Mouse (Mus musculus) left cerebral cortex, postnatal 14 days (tissue): Measurements from ENCODE around the gene Usp20. TPM values are rescaled to one million over a fixed set of nuclear protein-coding genes. Genes with fewer than 3 reads are reported as not detected.

Source experiments
- DNase-seq, 2 experiments: peaks; one replicate each; pipeline ENCODE4 v3.0.0; 2021 to 2022; ENCODE audit warnings: low spot score in 2 of 2, mixed read lengths in 1 of 2
- intact Hi-C: fragments of 180-260 bp; cut with DNase I; formaldehyde crosslinking; loops from one replicate; pipeline ENCODE4 v1.15.1; 2025
- total RNA-seq, 2 experiments: library from RNA; stranded (reverse); gene quantifications; 2 replicates each; pipeline ENCODE4 v1.2.3; 2021

Gene Usp20
- total RNA-seq, 2 experiments from 2014 or later, result 60.5 to 66.1 TPM

GRCm38 (mm10) chr2:31024618-31025370 is 42.7 kb downstream of the Usp20 start:
- intact Hi-C loops, result loop anchor here (5.0 kb wide), 1 partner anchor 118 kb away; the partner anchor contains the start of gene Fnbp1
- peak; percentile 72 to 76 for DNase-seq

- intact Hi-C loops, result no loop called here
- DNase-seq, result no peak
These were observed 43.4 kb downstream of the Usp20 start for GRCm38 (mm10) chr2:31025458-31025857.

GRCm38 (mm10) chr2:31026642-31027041 is 44.6 kb downstream of the Usp20 start:
- no peak for DNase-seq
- intact Hi-C loops, result no loop called here

- no peak for DNase-seq
- intact Hi-C loops, result no loop called here
These were observed 49.9 kb downstream of the Usp20 start for GRCm38 (mm10) chr2:31031972-31032371.

GRCm38 (mm10) chr2:31036811-31037210 is 54.7 kb downstream of the Usp20 start:
- intact Hi-C loops, result no loop called here

GRCm38 (mm10) chr2:31040043-31040442 is 58.0 kb downstream of the Usp20 start:
- intact Hi-C loops, result no loop called here
- DNase-seq, result no peak

More at GRCm38 (mm10) chr2:31036811-31037210, 54.7 kb downstream of the Usp20 start:
- DNase-seq, result no peak

- DNase-seq, result no peak
- intact Hi-C loops, result no loop called here
These were observed 58.4 kb downstream of the Usp20 start for GRCm38 (mm10) chr2:31040487-31040886.

GRCm38 (mm10) chr2:31041386-31041785 is 59.3 kb downstream of the Usp20 start:
- DNase-seq, result no peak
- intact Hi-C loops, result no loop called here

GRCm38 (mm10) chr2:31042881-31043280 is 60.8 kb downstream of the Usp20 start:
- intact Hi-C loops, result no loop called here
- DNase-seq, result no peak

- intact Hi-C loops, result no loop called here
- DNase-seq, result no peak
These were observed 61.8 kb downstream of the Usp20 start for GRCm38 (mm10) chr2:31043856-31044255.

- DNase-seq, result no peak
These were observed 66.0 kb downstream of the Usp20 start for GRCm38 (mm10) chr2:31048037-31048436.

GRCm38 (mm10) chr2:31052441-31052840 is 70.4 kb downstream of the Usp20 start:
- no peak for DNase-seq
- intact Hi-C loops, result no loop called here

More at GRCm38 (mm10) chr2:31048037-31048436, 66.0 kb downstream of the Usp20 start:
- intact Hi-C loops, result no loop called here

GRCm38 (mm10) chr2:31053426-31053825 is 71.3 kb downstream of the Usp20 start:
- DNase-seq, result no peak
- intact Hi-C loops, result no loop called here

- DNase-seq, result no peak
- intact Hi-C loops, result no loop called here
These were observed 71.8 kb downstream of the Usp20 start for GRCm38 (mm10) chr2:31053851-31054340.

- intact Hi-C loops, result no loop called here
- DNase-seq, result no peak
These were observed 74.0 kb downstream of the Usp20 start for GRCm38 (mm10) chr2:31056070-31056469.

- DNase-seq, result no peak
- intact Hi-C loops, result no loop called here
These were observed 75.6 kb downstream of the Usp20 start for GRCm38 (mm10) chr2:31057549-31058177.

- DNase-seq, result no peak
- intact Hi-C loops, result no loop called here
These were observed 76.4 kb downstream of the Usp20 start for GRCm38 (mm10) chr2:31058443-31058842.

GRCm38 (mm10) chr2:31060271-31060670 is 78.2 kb downstream of the Usp20 start:
- DNase-seq, result no peak
- intact Hi-C loops, result no loop called here

GRCm38 (mm10) chr2:31060787-31061730 is 79.0 kb downstream of the Usp20 start:
- intact Hi-C loops, result no loop called here
- DNase-seq, result no peak
